Mouse (Mus musculus) heart, embryonic 16.5 days (tissue): ENCODE data around the gene Gm21970. TPM values are rescaled to one million over a fixed set of nuclear protein-coding genes. Genes with fewer than 3 reads are reported as not detected.
"Not testable (repeated sequence)": the region's sequence is repeated elsewhere in the genome, so short reads cannot be mapped to it uniquely, and the experiment has no call there.

Source experiments
- ATAC-seq: fragments of 200-750 bp; cut with Nextera tagmentation; replicated peaks from 2 replicates; pipeline ENCODE4 v1.8.0; 2017; ENCODE audit warnings: moderate number of reproducible peaks; ENCODE audit not compliant: insufficient read depth, low FRiP score; ENCODE audit errors: extremely low read depth
- H3K27ac ChIP-seq: fragments of 300-500 bp; sonication (generic); 2 replicates; pipeline ENCODE4 v1.5.1; 2014; ENCODE audit warnings: mild to moderate bottlenecking, low read length, control low read depth, moderate library complexity
- H3K27me3 ChIP-seq: fragments of 300-500 bp; sonication (generic); 2 replicates; pipeline ENCODE4 v1.6.1; 2014; ENCODE audit warnings: low read length, mixed read lengths; ENCODE audit not compliant: control insufficient read depth, insufficient read depth
- H3K36me3 ChIP-seq: fragments of 300-500 bp; sonication (generic); 2 replicates; pipeline ENCODE4 v1.6.1; 2014; ENCODE audit not compliant: control insufficient read depth, insufficient read depth
- H3K4me1 ChIP-seq: fragments of 300-500 bp; sonication (generic); 2 replicates; pipeline ENCODE4 v1.6.1; 2014; ENCODE audit warnings: low read length, mixed read lengths; ENCODE audit not compliant: control insufficient read depth, insufficient read depth
- H3K4me2 ChIP-seq: fragments of 300-500 bp; sonication (generic); 2 replicates; pipeline ENCODE4 v1.6.1; 2014; ENCODE audit warnings: low read depth, mild to moderate bottlenecking, control low read depth, low read length
- H3K4me3 ChIP-seq: fragments of 300-500 bp; sonication (generic); 2 replicates; pipeline ENCODE4 v1.5.1; 2014; ENCODE audit warnings: mild to moderate bottlenecking, control low read depth, low read length
- H3K9ac ChIP-seq: fragments of 300-500 bp; sonication (generic); 2 replicates; pipeline ENCODE4 v1.6.1; 2014; ENCODE audit warnings: low read length, control low read depth
- H3K9me3 ChIP-seq: fragments of 300-500 bp; sonication (generic); replicated peaks from 2 replicates; pipeline ENCODE4 v1.6.1; 2016; ENCODE audit warnings: low read length; ENCODE audit not compliant: control insufficient read depth
- WGBS: fragments of 180-500 bp; shearing (Covaris S2); extraction: QIAGEN DNeasy Blood & Tissue Kit; methylation state at CpG from one replicate; pipeline ENCODE4 v1.1.7; 2014; 5-methylcytosine and 5-hydroxymethylcytosine counted together
- polyA plus RNA-seq: library from polyadenylated mRNA; unstranded; fragments of >200 nt; fragmentation: Nextera tagmentation; extraction: Ambion mirVana; gene quantifications from 2 replicates; pipeline ENCODE4 v1.2.1, GENCODE M21; 2015

The Gm21970 gene
- polyA plus RNA-seq, 1 experiment from 2014 or later: not detected

GRCm38 (mm10) chr16:91438081-91438480 lies 46.6 kb downstream of the Gm21970 start:
- H3K4me1 ChIP-seq: peaks cover 11% of the 10 kb centered on the region
- WGBS: 70% methylated on average over 3 of the region's 3 CpGs
- no peak for ATAC-seq
- H3K9ac ChIP-seq: no peak overlapping the region
- H3K27me3 ChIP-seq: no peaks in the 10 kb centered on the region
- H3K4me3 ChIP-seq: no peak overlapping the region
- H3K36me3 ChIP-seq: no peaks in the 10 kb centered on the region
- H3K27ac ChIP-seq: no peak overlapping the region
- H3K4me2 ChIP-seq: no peak overlapping the region
- H3K9me3 ChIP-seq: no peaks in the 10 kb centered on the region

- not testable (repeated sequence) for H3K4me2 ChIP-seq, H3K27me3 ChIP-seq, H3K27ac ChIP-seq, H3K36me3 ChIP-seq, H3K9me3 ChIP-seq, ATAC-seq, H3K4me3 ChIP-seq, H3K9ac ChIP-seq
- WGBS: 73% methylated on average over 1 of the region's 1 CpGs
- peaks cover 10% of the 10 kb centered on the region for H3K4me1 ChIP-seq
These were observed 47.1 kb downstream of the Gm21970 start for GRCm38 (mm10) chr16:91438599-91438998.

- ATAC-seq: peak; percentile 76; the same call in 1 of the 2 replicates
- no peaks in the 10 kb centered on the region for H3K27me3 ChIP-seq
- peaks cover 9% of the 10 kb centered on the region for H3K4me1 ChIP-seq
- WGBS: 23% methylated on average over 7 of the region's 7 CpGs
- H3K36me3 ChIP-seq: no peaks in the 10 kb centered on the region
- 0 out of 2 replicates have a peak overlapping the region, but pooled peaks have one; percentile 1 for H3K27ac ChIP-seq
- H3K9ac ChIP-seq: no peak overlapping the region; the same call in 1 of the 2 replicates
- no peak overlapping the region for H3K4me3 ChIP-seq
- no peaks in the 10 kb centered on the region for H3K9me3 ChIP-seq
- no peak overlapping the region for H3K4me2 ChIP-seq
These were observed 49.8 kb downstream of the Gm21970 start for GRCm38 (mm10) chr16:91441366-91441765.

- 0 out of 2 replicates have a peak, but pooled peaks have one; percentile 23 for ATAC-seq
- no peak overlapping the region for H3K27ac ChIP-seq
- no peak overlapping the region for H3K4me3 ChIP-seq
- no peaks in the 10 kb centered on the region for H3K9me3 ChIP-seq
- H3K27me3 ChIP-seq: no peaks in the 10 kb centered on the region
- peaks cover 9% of the 10 kb centered on the region for H3K4me1 ChIP-seq
- 54% methylated on average over 7 of the region's 7 CpGs for WGBS
- H3K4me2 ChIP-seq: no peak overlapping the region
- H3K9ac ChIP-seq: no peak overlapping the region; the same call in 1 of the 2 replicates
- no peaks in the 10 kb centered on the region for H3K36me3 ChIP-seq
These were observed 50.3 kb downstream of the Gm21970 start for GRCm38 (mm10) chr16:91441811-91442240.

- Histone ChIP-seq H3K27ac (peak overlapping the region; percentile 41; the same call in 1 of the 2 replicates), H3K27me3 (no peaks in the 10 kb centered on the region), H3K9me3 (no peaks in the 10 kb centered on the region), H3K4me3 (no peak overlapping the region), H3K4me2 (no peak overlapping the region), H3K9ac (no peak overlapping the region), H3K36me3 (no peaks in the 10 kb centered on the region), H3K4me1 (peaks cover 15% of the 10 kb centered on the region)
- ATAC-seq: no peak
- WGBS: 60% methylated on average over 4 of the region's 4 CpGs
These were observed 50.9 kb downstream of the Gm21970 start for GRCm38 (mm10) chr16:91442446-91442845.

- Histone ChIP-seq H3K27ac (peak overlapping the region; percentile 41; the same call in 1 of the 2 replicates), H3K4me3 (no peak overlapping the region), H3K4me1 (peaks cover 19% of the 10 kb centered on the region), H3K9ac (no peak overlapping the region), H3K36me3 (no peaks in the 10 kb centered on the region), H3K27me3 (no peaks in the 10 kb centered on the region), H3K9me3 (no peaks in the 10 kb centered on the region), H3K4me2 (no peak overlapping the region)
- 71% methylated on average over 8 of the region's 8 CpGs for WGBS
- ATAC-seq: no peak
These were observed 51.7 kb downstream of the Gm21970 start for GRCm38 (mm10) chr16:91443211-91443611.

GRCm38 (mm10) chr16:91444847-91445246 lies 53.3 kb downstream of the Gm21970 start:
- Histone ChIP-seq H3K27ac (no peak overlapping the region), H3K4me3 (no peak overlapping the region), H3K4me1 (peaks cover 19% of the 10 kb centered on the region), H3K9me3 (no peaks in the 10 kb centered on the region), H3K27me3 (no peaks in the 10 kb centered on the region), H3K36me3 (no peaks in the 10 kb centered on the region), H3K9ac (no peak overlapping the region), H3K4me2 (no peak overlapping the region)
- no peak for ATAC-seq
- WGBS: 88% methylated on average over 4 of the region's 4 CpGs

- peak overlapping the region; percentile 51; the same call in 1 of the 2 replicates for H3K27ac ChIP-seq
- peaks cover 19% of the 10 kb centered on the region for H3K4me1 ChIP-seq
- no peak overlapping the region for H3K9ac ChIP-seq
- no peak overlapping the region for H3K4me2 ChIP-seq
- no peaks in the 10 kb centered on the region for H3K9me3 ChIP-seq
- H3K36me3 ChIP-seq: no peaks in the 10 kb centered on the region
- H3K4me3 ChIP-seq: no peak overlapping the region
- no peak for ATAC-seq
- 66% methylated on average over 5 of the region's 5 CpGs for WGBS
- H3K27me3 ChIP-seq: no peaks in the 10 kb centered on the region
These were observed 54.0 kb downstream of the Gm21970 start for GRCm38 (mm10) chr16:91445566-91445965.

GRCm38 (mm10) chr16:91446778-91447511 lies 55.4 kb downstream of the Gm21970 start:
- peak overlapping the region; percentile 46 for H3K9ac ChIP-seq
- no peak overlapping the region for H3K4me2 ChIP-seq
- H3K36me3 ChIP-seq: no peaks in the 10 kb centered on the region
- peak overlapping the region; percentile 77 for H3K27ac ChIP-seq
- peak; percentile 5; the same call in 1 of the 2 replicates for ATAC-seq
- H3K9me3 ChIP-seq: no peaks in the 10 kb centered on the region
- no peaks in the 10 kb centered on the region for H3K27me3 ChIP-seq
- 66% methylated on average over 8 of the region's 8 CpGs for WGBS
- H3K4me3 ChIP-seq: no peak overlapping the region
- peaks cover 14% of the 10 kb centered on the region for H3K4me1 ChIP-seq
